Mouse (Mus musculus) T-helper 1 cell (primary cell): ENCODE data around the gene Ssx2ip.

Source experiments
- in situ Hi-C: fragments of 300-600 bp; cut with MboI, MseI; formaldehyde crosslinking; loops from one replicate; pipeline ENCODE4 v1.15.1; 2025; ENCODE audit warnings: high pct_unique_total_duplicates

Gene Ssx2ip

DNA sequence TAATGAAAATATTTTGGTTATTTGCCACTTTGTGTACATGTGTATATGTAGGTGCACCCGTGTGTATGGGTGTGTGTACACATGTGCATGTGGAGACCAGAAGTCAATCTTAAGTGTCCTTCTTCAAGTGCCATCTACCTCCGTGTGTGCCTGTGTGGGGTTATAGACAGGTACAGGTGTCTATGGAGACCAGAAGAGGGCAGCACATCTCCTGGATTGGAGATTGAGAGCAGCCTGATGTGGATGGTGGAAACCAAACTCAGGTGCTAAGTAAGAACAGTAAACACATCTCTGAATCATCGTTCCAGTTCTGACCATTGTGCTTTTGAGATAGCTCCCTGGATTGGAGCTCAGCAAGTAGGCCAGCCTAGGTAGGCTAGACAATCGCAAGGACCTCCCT is 82.0 kb downstream of the Ssx2ip start:
- in situ Hi-C loops, result no loop called here
